Mouse (Mus musculus) liver, adult 2 months (tissue): Measurements from ENCODE around the gene Thsd7b. TPM values are rescaled to one million over a fixed set of nuclear protein-coding genes. Genes with fewer than 3 reads are reported as not detected.

Source experiments
- DNase-seq: peaks from one replicate; pipeline ENCODE4 v3.0.0-alpha.2; 2011; ENCODE audit warnings: low read depth, low spot score; ENCODE audit errors: extremely low read depth
- H3K27ac ChIP-seq: fragments of 200-500 bp; replicated peaks from 2 replicates; pipeline ENCODE4 v1.5.1; 2012; ENCODE audit warnings: low read depth, mild to moderate bottlenecking, control low read depth, inconsistent platforms, low read length; ENCODE audit not compliant: insufficient read depth
- H3K27me3 ChIP-seq: fragments of 200-500 bp; 2 replicates; pipeline ENCODE4 v1.6.1; 2012; ENCODE audit warnings: mild to moderate bottlenecking, moderate library complexity, low read length, inconsistent platforms; ENCODE audit not compliant: control insufficient read depth, insufficient read depth
- H3K36me3 ChIP-seq: fragments of 200-500 bp; 2 replicates; pipeline ENCODE4 v1.6.1; 2012; ENCODE audit warnings: low read length, inconsistent platforms; ENCODE audit not compliant: control insufficient read depth, insufficient read depth
- H3K4me1 ChIP-seq: fragments of 200-500 bp; 2 replicates; pipeline ENCODE4 v1.6.1; 2011; ENCODE audit warnings: low read length; ENCODE audit not compliant: control insufficient read depth, insufficient read depth
- H3K4me3 ChIP-seq: fragments of 200-500 bp; 2 replicates; pipeline ENCODE4 v1.5.1; 2011; ENCODE audit warnings: low read depth, mild to moderate bottlenecking, control low read depth, low read length, moderate library complexity; ENCODE audit not compliant: insufficient read depth
- H3K79me2 ChIP-seq: fragments of 200-500 bp; 2 replicates; pipeline ENCODE4 v1.6.1; 2012; ENCODE audit warnings: inconsistent platforms, mild to moderate bottlenecking, low read length, moderate library complexity; ENCODE audit not compliant: control insufficient read depth, insufficient read depth
- H3K9ac ChIP-seq: fragments of 200-500 bp; 2 replicates; pipeline ENCODE4 v1.6.1; 2012; ENCODE audit warnings: low read depth, mild to moderate bottlenecking, control low read depth, inconsistent platforms, low read length
- CTCF ChIP-seq: fragments of 200-500 bp; IDR thresholded peaks from 2 replicates; pipeline ENCODE4 v1.5.1; 2011; ENCODE audit warnings: low read depth, low read length, control low read depth
- POLR2A ChIP-seq: fragments of 200-500 bp; IDR thresholded peaks from 2 replicates; pipeline ENCODE4 v1.6.1; 2011; ENCODE audit warnings: low read length, control low read depth; ENCODE audit not compliant: insufficient read depth; ENCODE audit errors: extremely low read depth
- WGBS: fragments of 180-500 bp; shearing (Covaris S2); methylation state at CpG from one replicate; pipeline ENCODE4 v1.1.7; 2018; 5-methylcytosine and 5-hydroxymethylcytosine counted together
- polyA plus RNA-seq: library from polyadenylated mRNA; depleted of rRNA; stranded (reverse); fragments of >200 nt; gene quantifications from 2 replicates; pipeline ENCODE4 v1.2.3, GENCODE M21; 2012
- total RNA-seq: library from RNA; depleted of rRNA; stranded (reverse); fragments of >200 nt; gene quantifications from 2 replicates; pipeline ENCODE4 v1.2.3, GENCODE M21; 2014

The Thsd7b gene
- total and polyA plus RNA-seq, 2 experiments = not detected

GRCm38 (mm10) chr1:129484266-129485031, 211.3 kb downstream of the Thsd7b start:
- H3K4me3 ChIP-seq = no peak overlapping the region
- WGBS = 68% methylated on average over 5 of the region's 5 CpGs
- H3K27me3 ChIP-seq = no peaks in the 10 kb centered on the region
- H3K9ac ChIP-seq = no peak overlapping the region
- no peak for DNase-seq
- no peaks in the 10 kb centered on the region for H3K4me1 ChIP-seq
- H3K36me3 ChIP-seq = no peaks in the 10 kb centered on the region
- no peak overlapping the region for H3K27ac ChIP-seq
- no peaks in the 10 kb centered on the region for H3K79me2 ChIP-seq
- TF ChIP-seq CTCF = no peak
- no peak for TF ChIP-seq POLR2A

GRCm38 (mm10) chr1:129491136-129491535, 218.0 kb downstream of the Thsd7b start:
- Histone ChIP-seq H3K27me3 (no peaks in the 10 kb centered on the region), H3K9ac (no peak overlapping the region), H3K36me3 (no peaks in the 10 kb centered on the region), H3K27ac (no peak overlapping the region), H3K4me1 (no peaks in the 10 kb centered on the region), H3K79me2 (no peaks in the 10 kb centered on the region), H3K4me3 (no peak overlapping the region)
- 80% methylated on average over 3 of the region's 3 CpGs for WGBS
- TF ChIP-seq CTCF (no peak), POLR2A (no peak)
- DNase-seq = peak; percentile 6

GRCm38 (mm10) chr1:129493929-129494328, 220.8 kb downstream of the Thsd7b start:
- Histone ChIP-seq H3K27me3 (no peaks in the 10 kb centered on the region), H3K79me2 (no peaks in the 10 kb centered on the region), H3K36me3 (no peaks in the 10 kb centered on the region), H3K9ac (no peak overlapping the region), H3K4me3 (no peak overlapping the region), H3K4me1 (no peaks in the 10 kb centered on the region), H3K27ac (no peak overlapping the region)
- 65% methylated on average over 1 of the region's 1 CpGs for WGBS
- no peak for DNase-seq
- no peak for TF ChIP-seq POLR2A
- no peak for TF ChIP-seq CTCF

GRCm38 (mm10) chr1:129501707-129502106, 228.6 kb downstream of the Thsd7b start:
- no peaks in the 10 kb centered on the region for H3K4me1 ChIP-seq
- H3K4me3 ChIP-seq = no peak overlapping the region
- no peak for DNase-seq
- no peaks in the 10 kb centered on the region for H3K36me3 ChIP-seq
- H3K27ac ChIP-seq = no peak overlapping the region
- H3K79me2 ChIP-seq = no peaks in the 10 kb centered on the region
- WGBS = 64% methylated on average over 3 of the region's 3 CpGs
- no peak overlapping the region for H3K9ac ChIP-seq
- TF ChIP-seq CTCF = no peak
- TF ChIP-seq POLR2A = no peak
- no peaks in the 10 kb centered on the region for H3K27me3 ChIP-seq

- Histone ChIP-seq H3K27ac (no peak overlapping the region), H3K4me1 (no peaks in the 10 kb centered on the region), H3K4me3 (no peak overlapping the region), H3K27me3 (no peaks in the 10 kb centered on the region), H3K79me2 (no peaks in the 10 kb centered on the region), H3K9ac (no peak overlapping the region), H3K36me3 (no peaks in the 10 kb centered on the region)
- 93% methylated on average over 1 of the region's 1 CpGs for WGBS
- TF ChIP-seq CTCF (no peak), POLR2A (no peak)
- no peak for DNase-seq
Observed at GRCm38 (mm10) chr1:129516379-129516778, 243.3 kb downstream of the Thsd7b start.

- TF ChIP-seq POLR2A (no peak), CTCF (no peak)
- no peak overlapping the region for H3K4me3 ChIP-seq
- H3K79me2 ChIP-seq = no peaks in the 10 kb centered on the region
- WGBS = 85% methylated on average over 5 of the region's 5 CpGs
- DNase-seq = no peak
- H3K27me3 ChIP-seq = no peaks in the 10 kb centered on the region
- H3K9ac ChIP-seq = no peak overlapping the region
- no peak overlapping the region for H3K27ac ChIP-seq
- H3K36me3 ChIP-seq = no peaks in the 10 kb centered on the region
- no peaks in the 10 kb centered on the region for H3K4me1 ChIP-seq
Observed at GRCm38 (mm10) chr1:129519751-129520150, 246.6 kb downstream of the Thsd7b start.
